Mouse (Mus musculus): ENCODE measurements around the gene Ankra2.
A peak's percentile ranks its signal among the peaks of the same experiment; 100 is the strongest.

GRCm38 (mm10) chr13:98297883-98298482, 35.1 kb downstream of the Ankra2 start:
- peak; percentile 5 for TF ChIP-seq CTCF (IDR thresholded peaks at IDR 0.05; ENCODE audit: control insufficient read depth, insufficient read depth, insufficient read length)
- no peak for TF ChIP-seq USF1 (IDR thresholded peaks at IDR 0.05; ENCODE audit: low read depth)
